Mouse (Mus musculus) myocyte (in vitro differentiated cells): ENCODE measurements at regions not wholly inside any gene's neighbourhood (a gene's known extent, or its start where the extent isn't known, plus 50 kb on each side); places are given as distances from the start of the nearest gene placed in this dataset.

Experiments
- H3K27me3 ChIP-seq: one replicate; pipeline ENCODE4 v1.6.1; 2011; ENCODE audit not compliant: control insufficient read depth, insufficient read depth, insufficient read length
- H3K36me3 ChIP-seq: one replicate; pipeline ENCODE4 v1.6.1; 2011; ENCODE audit not compliant: control insufficient read depth, insufficient read depth
- H3K4me2 ChIP-seq: one replicate; pipeline ENCODE4 v1.6.1; 2011; ENCODE audit warnings: low read depth, control low read depth
- H3K4me3 ChIP-seq: one replicate; pipeline ENCODE4 v1.5.1; 2011; ENCODE audit warnings: mild to moderate bottlenecking, control low read depth, moderate library complexity
- H3K79me2 ChIP-seq: one replicate; pipeline ENCODE4 v1.6.1; 2011; ENCODE audit not compliant: control insufficient read depth, insufficient read depth
- H3ac ChIP-seq: one replicate; pipeline ENCODE4 v1.6.1; 2011; ENCODE audit not compliant: control insufficient read depth, insufficient read length
- CEBPB ChIP-seq: IDR thresholded peaks from 2 replicates; pipeline ENCODE4 v1.6.1; 2011; ENCODE audit warnings: mild to moderate bottlenecking, moderate library complexity; ENCODE audit not compliant: poor library complexity, insufficient read depth, severe bottlenecking
- E2F4 ChIP-seq: IDR thresholded peaks from one replicate; pipeline ENCODE4 v1.6.1; 2011; ENCODE audit warnings: mild to moderate bottlenecking, control low read depth, moderate library complexity; ENCODE audit not compliant: insufficient read depth
- MAX ChIP-seq: IDR thresholded peaks from one replicate; pipeline ENCODE4 v1.6.1; 2011; ENCODE audit warnings: low read depth, mild to moderate bottlenecking, control low read depth
- MYOD1 ChIP-seq, 3 experiments: IDR thresholded peaks; one replicate each; pipeline ENCODE4 v1.6.1; 2011; ENCODE audit warnings: control low read depth in 2 of 3, low read depth in 2 of 3, mild to moderate bottlenecking in 2 of 3, moderate library complexity in 1 of 3; ENCODE audit not compliant: insufficient read length in 2 of 3, control insufficient read depth in 1 of 3
- MYOG ChIP-seq, 3 experiments: IDR thresholded peaks; one replicate each; pipeline ENCODE4 v1.6.1; 2011; ENCODE audit warnings: control low read depth in 2 of 3, low read depth in 2 of 3, mild to moderate bottlenecking in 2 of 3; ENCODE audit not compliant: insufficient read length in 2 of 3, control insufficient read depth in 1 of 3, insufficient read depth in 1 of 3
- POLR2A ChIP-seq: IDR thresholded peaks from one replicate; pipeline ENCODE4 v1.6.1; 2011; ENCODE audit warnings: low read depth, mild to moderate bottlenecking, control low read depth, moderate library complexity; ENCODE audit not compliant: insufficient read length
- POLR2AphosphoS2 ChIP-seq: IDR thresholded peaks from one replicate; pipeline ENCODE4 v1.6.1; 2011; ENCODE audit warnings: low read depth, control low read depth; ENCODE audit not compliant: insufficient read length
- REST ChIP-seq: IDR thresholded peaks from one replicate; pipeline ENCODE4 v1.6.1; 2011; ENCODE audit warnings: mild to moderate bottlenecking, control low read depth, moderate library complexity; ENCODE audit not compliant: insufficient read depth, insufficient read length
- SRF ChIP-seq: IDR thresholded peaks from one replicate; pipeline ENCODE4 v1.6.1; 2011; ENCODE audit warnings: low read depth; ENCODE audit not compliant: control insufficient read depth, insufficient read length
- TCF12 ChIP-seq: IDR thresholded peaks from one replicate; pipeline ENCODE4 v1.6.1; 2011; ENCODE audit warnings: mild to moderate bottlenecking, control low read depth; ENCODE audit not compliant: poor library complexity, insufficient read depth, severe bottlenecking
- TCF3 ChIP-seq: IDR thresholded peaks from one replicate; pipeline ENCODE4 v1.6.1; 2011; ENCODE audit warnings: low read depth, control low read depth; ENCODE audit not compliant: insufficient read length
- USF1 ChIP-seq: IDR thresholded peaks from one replicate; pipeline ENCODE4 v1.6.1; 2011; ENCODE audit warnings: low read depth, mild to moderate bottlenecking, control low read depth, moderate library complexity

GRCm38 (mm10) chr13:38780630-38781010 is 121.8 kb upstream of the Eef1e1 start:
- H3K79me2 ChIP-seq, result no peaks in the 10 kb centered on the region
- no peaks in the 10 kb centered on the region for H3K36me3 ChIP-seq
- no peak overlapping the region for H3K4me3 ChIP-seq
- H3ac ChIP-seq, result no peak overlapping the region
- H3K4me2 ChIP-seq, result no peak overlapping the region
- H3K27me3 ChIP-seq, result no peaks in the 10 kb centered on the region
- TF ChIP-seq MAX, result no peak
- no peak for TF ChIP-seq SRF
- TF ChIP-seq MYOG (IDR thresholded peaks at IDR 0.05; ENCODE audit: control insufficient read depth in 1 of 3, insufficient read depth in 1 of 3, insufficient read length in 2 of 3, low read depth in 2 of 3), result no peak
- no peak for TF ChIP-seq POLR2AphosphoS2
- TF ChIP-seq E2F4, result no peak

GRCm38 (mm10) chr13:38779984-38780629 is 121.2 kb upstream of the Eef1e1 start:
- H3K79me2 ChIP-seq, result no peaks in the 10 kb centered on the region
- no peak overlapping the region for H3ac ChIP-seq
- no peaks in the 10 kb centered on the region for H3K36me3 ChIP-seq
- H3K4me3 ChIP-seq, result no peak overlapping the region
- TF ChIP-seq MYOG (IDR thresholded peaks at IDR 0.05; ENCODE audit: control insufficient read depth in 1 of 3, insufficient read depth in 1 of 3, insufficient read length in 2 of 3, low read depth in 2 of 3) (no peak), POLR2AphosphoS2 (no peak), MAX (no peak), TCF3 (no peak), E2F4 (no peak), POLR2A (no peak), REST (no peak), CEBPB (no peak), MYOD1 (IDR thresholded peaks at IDR 0.05; ENCODE audit: control insufficient read depth in 1 of 3, insufficient read length in 2 of 3, low read depth in 2 of 3) (no peak)
- no peak overlapping the region for H3K4me2 ChIP-seq
- H3K27me3 ChIP-seq, result no peaks in the 10 kb centered on the region

- H3K79me2 ChIP-seq, result no peaks in the 10 kb centered on the region
- TF ChIP-seq SRF (no peak), CEBPB (no peak), MYOD1 (IDR thresholded peaks at IDR 0.05; ENCODE audit: control insufficient read depth in 1 of 3, insufficient read length in 2 of 3, low read depth in 2 of 3) (no peak), POLR2A (no peak), E2F4 (no peak), USF1 (no peak), MYOG (IDR thresholded peaks at IDR 0.05; ENCODE audit: control insufficient read depth in 1 of 3, insufficient read depth in 1 of 3, insufficient read length in 2 of 3, low read depth in 2 of 3) (no peak), MAX (no peak), TCF12 (no peak), REST (no peak), POLR2AphosphoS2 (no peak), TCF3 (no peak)
- no peaks in the 10 kb centered on the region for H3K36me3 ChIP-seq
- H3K27me3 ChIP-seq, result no peaks in the 10 kb centered on the region
- no peak overlapping the region for H3ac ChIP-seq
- no peak overlapping the region for H3K4me2 ChIP-seq
- no peak overlapping the region for H3K4me3 ChIP-seq
Measured at GRCm38 (mm10) chr13:38776546-38776945, 117.7 kb upstream of the Eef1e1 start.

GRCm38 (mm10) chr13:38772996-38773395 is 114.1 kb upstream of the Eef1e1 start:
- Histone ChIP-seq H3K36me3 (no peaks in the 10 kb centered on the region), H3K4me3 (no peak overlapping the region), H3K27me3 (no peaks in the 10 kb centered on the region), H3ac (no peak overlapping the region), H3K79me2 (no peaks in the 10 kb centered on the region), H3K4me2 (no peak overlapping the region)
- TF ChIP-seq E2F4 (no peak), POLR2AphosphoS2 (no peak), MYOG (IDR thresholded peaks at IDR 0.05; ENCODE audit: control insufficient read depth in 1 of 3, insufficient read depth in 1 of 3, insufficient read length in 2 of 3, low read depth in 2 of 3) (no peak), MAX (no peak), REST (no peak), SRF (no peak), USF1 (no peak), CEBPB (no peak), POLR2A (no peak), TCF3 (no peak), MYOD1 (IDR thresholded peaks at IDR 0.05; ENCODE audit: control insufficient read depth in 1 of 3, insufficient read length in 2 of 3, low read depth in 2 of 3) (no peak), TCF12 (no peak)

- H3K4me3 ChIP-seq, result no peak overlapping the region
- no peaks in the 10 kb centered on the region for H3K36me3 ChIP-seq
- H3K27me3 ChIP-seq, result no peaks in the 10 kb centered on the region
- H3K4me2 ChIP-seq, result no peak overlapping the region
- TF ChIP-seq TCF3 (no peak), USF1 (no peak), MYOG (IDR thresholded peaks at IDR 0.05; ENCODE audit: control insufficient read depth in 1 of 3, insufficient read depth in 1 of 3, insufficient read length in 2 of 3, low read depth in 2 of 3) (no peak), CEBPB (no peak), POLR2A (no peak), MAX (no peak), SRF (no peak), MYOD1 (IDR thresholded peaks at IDR 0.05; ENCODE audit: control insufficient read depth in 1 of 3, insufficient read length in 2 of 3, low read depth in 2 of 3) (no peak), REST (no peak), POLR2AphosphoS2 (no peak)
- H3ac ChIP-seq, result no peak overlapping the region
- no peaks in the 10 kb centered on the region for H3K79me2 ChIP-seq
Measured at GRCm38 (mm10) chr13:38766133-38766532, 107.3 kb upstream of the Eef1e1 start.
